Mouse (Mus musculus) thymus, postnatal 4 days (tissue): ENCODE data around the gene Erich6b.

Experiments
- DNase-seq: peaks from one replicate; pipeline ENCODE4 v3.0.0; 2021

Erich6b gene

GRCm38 (mm10) chr14:75708986-75709385 is 66.9 kb downstream of the Erich6b start:
- DNase-seq = no peak

- no peak for DNase-seq
Observed at GRCm38 (mm10) chr14:75711731-75712130, 69.7 kb downstream of the Erich6b start.

GRCm38 (mm10) chr14:75712687-75713086 is 70.6 kb downstream of the Erich6b start:
- no peak for DNase-seq

GRCm38 (mm10) chr14:75713661-75714060 is 71.6 kb downstream of the Erich6b start:
- DNase-seq = no peak

- DNase-seq = no peak
Observed at GRCm38 (mm10) chr14:75716410-75716809, 74.4 kb downstream of the Erich6b start.
